Mouse (Mus musculus) thymus, adult 2 months (tissue): ENCODE data around the gene Fgfr2. TPM values are rescaled to one million over a fixed set of nuclear protein-coding genes. Genes with fewer than 3 reads are reported as not detected.

Experiments used
- DNase-seq: peaks from one replicate; pipeline ENCODE4 v3.0.0; 2021
- H3K27ac ChIP-seq: fragments of 200-500 bp; 2 replicates; pipeline ENCODE4 v1.5.1; 2012; ENCODE audit warnings: low read length, control low read depth; ENCODE audit not compliant: control insufficient read depth, insufficient read depth
- H3K27me3 ChIP-seq: fragments of 200-500 bp; 2 replicates; pipeline ENCODE4 v1.6.1; 2012; ENCODE audit warnings: mild to moderate bottlenecking, low read length, moderate library complexity, mixed read lengths; ENCODE audit not compliant: control insufficient read depth, insufficient read depth
- H3K36me3 ChIP-seq: fragments of 200-500 bp; 2 replicates; pipeline ENCODE4 v1.6.1; 2012; ENCODE audit warnings: mild to moderate bottlenecking, low read length, moderate library complexity; ENCODE audit not compliant: control insufficient read depth, insufficient read depth
- H3K4me1 ChIP-seq: fragments of 200-500 bp; replicated peaks from 2 replicates; pipeline ENCODE4 v1.6.1; 2012; ENCODE audit warnings: low read length; ENCODE audit not compliant: control insufficient read depth, insufficient read depth
- H3K4me3 ChIP-seq: fragments of 200-500 bp; 2 replicates; pipeline ENCODE4 v1.5.1; 2012; ENCODE audit warnings: mild to moderate bottlenecking, low read length, control low read depth, moderate library complexity; ENCODE audit not compliant: control insufficient read depth, insufficient read depth
- CTCF ChIP-seq: fragments of 200-500 bp; IDR thresholded peaks from 2 replicates; pipeline ENCODE4 v1.5.1; 2012; ENCODE audit warnings: mild to moderate bottlenecking, control low read depth, low read length, moderate library complexity, borderline replicate concordance; ENCODE audit not compliant: control insufficient read depth, poor library complexity, insufficient read depth; ENCODE audit errors: extremely low read depth
- POLR2A ChIP-seq: fragments of 200-500 bp; IDR thresholded peaks from 2 replicates; pipeline ENCODE4 v1.6.1; 2012; ENCODE audit warnings: mild to moderate bottlenecking, low read length, control low read depth, moderate library complexity; ENCODE audit not compliant: control insufficient read depth, poor library complexity, insufficient read depth; ENCODE audit errors: extremely low read depth
- WGBS: fragments of 180-500 bp; shearing (Covaris S2); methylation state at CpG from one replicate; pipeline ENCODE4 v1.1.7; 2018; 5-methylcytosine and 5-hydroxymethylcytosine counted together
- polyA plus RNA-seq: library from polyadenylated mRNA; depleted of rRNA; stranded (reverse); fragments of >200 nt; gene quantifications from 2 replicates; pipeline ENCODE4 v1.2.3, GENCODE M21; 2012

Gene Fgfr2
- polyA plus RNA-seq, 1 experiment, result 12.1 TPM

GRCm38 (mm10) chr7:133133552-133133951 is 10.4 kb upstream of the Fgfr2 start:
- DNase-seq, result no peak
- Histone ChIP-seq H3K4me3 (no peak overlapping the region), H3K4me1 (no peaks in the 10 kb centered on the region), H3K36me3 (no peaks in the 10 kb centered on the region), H3K27ac (no peak overlapping the region), H3K27me3 (no peaks in the 10 kb centered on the region)
- TF ChIP-seq POLR2A, result no peak
- no peak for TF ChIP-seq CTCF
- 89% methylated on average over 5 of the region's 5 CpGs for WGBS

- Histone ChIP-seq H3K27ac (no peak overlapping the region), H3K36me3 (no peaks in the 10 kb centered on the region), H3K27me3 (no peaks in the 10 kb centered on the region), H3K4me1 (no peaks in the 10 kb centered on the region), H3K4me3 (no peak overlapping the region)
- no peak for DNase-seq
- WGBS, result 96% methylated on average over 5 of the region's 5 CpGs
- TF ChIP-seq CTCF (no peak), POLR2A (no peak)
Measured at GRCm38 (mm10) chr7:133132702-133133101, 9.6 kb upstream of the Fgfr2 start.

- H3K4me1 ChIP-seq, result peaks cover 2% of the 10 kb centered on the region; the same call in 1 of the 2 replicates
- DNase-seq, result no peak
- 61% methylated on average over 34 of the region's 34 CpGs for WGBS
- H3K36me3 ChIP-seq, result no peaks in the 10 kb centered on the region
- no peak overlapping the region for H3K4me3 ChIP-seq
- TF ChIP-seq POLR2A (no peak), CTCF (no peak)
- H3K27me3 ChIP-seq, result peaks cover 14% of the 10 kb centered on the region
- no peak overlapping the region for H3K27ac ChIP-seq
Measured at GRCm38 (mm10) chr7:133124701-133125485, 1.7 kb upstream of the Fgfr2 start.

- TF ChIP-seq POLR2A, result no peak
- no peaks in the 10 kb centered on the region for H3K36me3 ChIP-seq
- WGBS, result 3% methylated on average over 59 of the region's 59 CpGs
- no peak within 1 kb of the TSS for H3K27ac ChIP-seq
- peak within 1 kb of the TSS; percentile 41 for H3K4me3 ChIP-seq
- H3K27me3 ChIP-seq, result peaks cover 14% of the 10 kb centered on the region
- DNase-seq, result peak; percentile 19
- peaks cover 2% of the 10 kb centered on the region; the same call in 1 of the 2 replicates for H3K4me1 ChIP-seq
Measured at GRCm38 (mm10) chr7:133123999-133124700, 1.0 kb upstream of the Fgfr2 start, which contains the start of gene Ctbp2. Gene Ctbp2, minus strand, starts transcription at chr7:133124354.

GRCm38 (mm10) chr7:133122379-133123243 is 539 bp downstream of the Fgfr2 start:
- peak overlapping the region; percentile 41 for H3K4me3 ChIP-seq
- H3K36me3 ChIP-seq, result no peaks in the 10 kb centered on the region
- WGBS, result 1% methylated on average over 87 of the region's 102 CpGs
- H3K4me1 ChIP-seq, result peaks cover 2% of the 10 kb centered on the region; the same call in 1 of the 2 replicates
- no peak overlapping the region for H3K27ac ChIP-seq
- TF ChIP-seq CTCF (no peak), POLR2A (no peak)
- peaks cover 14% of the 10 kb centered on the region for H3K27me3 ChIP-seq
- no peak for DNase-seq

- H3K27me3 ChIP-seq, result peaks cover 14% of the 10 kb centered on the region
- no peaks in the 10 kb centered on the region for H3K36me3 ChIP-seq
- H3K4me1 ChIP-seq, result peaks cover 2% of the 10 kb centered on the region; the same call in 1 of the 2 replicates
- H3K4me3 ChIP-seq, result peak overlapping the region; percentile 41
- H3K27ac ChIP-seq, result no peak overlapping the region
- 1% methylated on average over 94 of the region's 94 CpGs for WGBS
- TF ChIP-seq CTCF, result no peak
- TF ChIP-seq POLR2A, result no peak
- DNase-seq, result no peak
Measured at GRCm38 (mm10) chr7:133121661-133122378, 1.3 kb downstream of the Fgfr2 start.
